Mouse (Mus musculus) gonadal fat pad, adult 2 months (tissue): Measurements from ENCODE around the gene Ces4a. TPM values are rescaled to one million over a fixed set of nuclear protein-coding genes. Genes with fewer than 3 reads are reported as not detected.
"Not testable (repeated sequence)": the region's sequence is repeated elsewhere in the genome, so short reads cannot be mapped to it uniquely, and the experiment has no call there.

Experiments
- DNase-seq: peaks from one replicate; pipeline ENCODE4 v3.0.0-alpha.2; 2012; ENCODE audit warnings: low read depth
- polyA plus RNA-seq: library from polyadenylated mRNA; depleted of rRNA; stranded (reverse); fragments of >200 nt; gene quantifications from 2 replicates; pipeline ENCODE4 v1.2.3, GENCODE M21; 2012; rRNA removed

The Ces4a gene
- polyA plus RNA-seq, 1 experiment = 0.04 TPM

- DNase-seq = no peak
Measured at GRCm38 (mm10) chr8:105169582-105169981, 38.0 kb downstream of the Ces4a start.

GRCm38 (mm10) chr8:105170041-105170380, 38.4 kb downstream of the Ces4a start:
- no peak for DNase-seq

GRCm38 (mm10) chr8:105170381-105171115, 38.9 kb downstream of the Ces4a start, which contains the start of gene Cbfb:
Gene Cbfb (plus strand): TSS chr8:105170674.
- DNase-seq = no peak

GRCm38 (mm10) chr8:105171116-105172002, 39.8 kb downstream of the Ces4a start:
- no peak for DNase-seq

- DNase-seq = no peak
Measured at GRCm38 (mm10) chr8:105172003-105172362, 40.4 kb downstream of the Ces4a start.

GRCm38 (mm10) chr8:105175287-105175686, 43.7 kb downstream of the Ces4a start:
- not testable (repeated sequence) for DNase-seq

- DNase-seq = no peak
Measured at GRCm38 (mm10) chr8:105178211-105178800, 46.7 kb downstream of the Ces4a start.

- DNase-seq = peak; percentile 95
Measured at GRCm38 (mm10) chr8:105182201-105182600, 50.6 kb downstream of the Ces4a start.

- DNase-seq = no peak
Measured at GRCm38 (mm10) chr8:105186467-105187005, 54.9 kb downstream of the Ces4a start.

- DNase-seq = no peak
Measured at GRCm38 (mm10) chr8:105192182-105192581, 60.6 kb downstream of the Ces4a start.

Other genes with a start within 250 kb of the Ces4a start
- gene Ces2e, start 205.5 kb upstream of the Ces4a start, polyA plus RNA-seq = 3.7 and 4.1 TPM in 2 replicates
- gene Ces2f, start 184.4 kb upstream of the Ces4a start, polyA plus RNA-seq = 0.34 and 0.54 TPM in 2 replicates
- gene Ces2g, start 170.1 kb upstream of the Ces4a start, polyA plus RNA-seq = 4.6 and 4.7 TPM in 2 replicates
- not detected in 2 replicates for gene Ces2h, start 130.9 kb upstream of the Ces4a start, polyA plus RNA-seq
- gene Ces3a, start 83.2 kb upstream of the Ces4a start, polyA plus RNA-seq = 0.62 TPM in 1 of 2 replicates, not detected in the other
- gene Ces3b, start 48.0 kb upstream of the Ces4a start, polyA plus RNA-seq = 0.19 and 0.41 TPM in 2 replicates
- 7.8 and 15.8 TPM in 2 replicates for gene Cbfb, start 38.9 kb downstream of the Ces4a start, polyA plus RNA-seq
- 19.6 and 23.2 TPM in 2 replicates for gene D230025D16Rik, start 93.3 kb downstream of the Ces4a start, polyA plus RNA-seq
- gene B3gnt9, start 123.4 kb downstream of the Ces4a start, polyA plus RNA-seq = 10.7 and 12.1 TPM in 2 replicates
- gene Tradd, start 132.8 kb downstream of the Ces4a start, polyA plus RNA-seq = 11.6 and 12.4 TPM in 2 replicates
- gene Fbxl8, start 132.8 kb downstream of the Ces4a start, polyA plus RNA-seq = 6.5 and 7.6 TPM in 2 replicates
- gene Hsf4, start 138.0 kb downstream of the Ces4a start, polyA plus RNA-seq = 1.6 and 2.0 TPM in 2 replicates
- 5.9 and 8.6 TPM in 2 replicates for gene Nol3, start 144.3 kb downstream of the Ces4a start, polyA plus RNA-seq
- 5.3 and 5.4 TPM in 2 replicates for gene 4931428F04Rik, start 158.1 kb downstream of the Ces4a start, polyA plus RNA-seq
- 6.3 and 9.6 TPM in 2 replicates for gene Exoc3l, start 164.3 kb downstream of the Ces4a start, polyA plus RNA-seq
- gene E2f4, start 165.9 kb downstream of the Ces4a start, polyA plus RNA-seq = 83.7 and 88.9 TPM in 2 replicates
- 39.3 and 39.9 TPM in 2 replicates for gene Elmo3, start 173.8 kb downstream of the Ces4a start, polyA plus RNA-seq
- 11.5 and 12.6 TPM in 2 replicates for gene Lrrc29, start 194.5 kb downstream of the Ces4a start, polyA plus RNA-seq
- gene Tmem208, start 194.6 kb downstream of the Ces4a start, polyA plus RNA-seq = 74.9 and 103 TPM in 2 replicates
- gene Fhod1, start 216.2 kb downstream of the Ces4a start, polyA plus RNA-seq = 17.8 and 19.6 TPM in 2 replicates
- gene Slc9a5, start 217.0 kb downstream of the Ces4a start, polyA plus RNA-seq = 2.9 and 3.7 TPM in 2 replicates
- 2.4 and 2.7 TPM in 2 replicates for gene Plekhg4, start 241.5 kb downstream of the Ces4a start, polyA plus RNA-seq